Mouse (Mus musculus) effector memory CD4-positive, alpha-beta T cell, adult 5 months (primary cell): ENCODE data around the gene Cabin1. TPM values are rescaled to one million over a fixed set of nuclear protein-coding genes. Genes with fewer than 3 reads are reported as not detected.

Source experiments
- polyA plus RNA-seq: library from polyadenylated mRNA; unstranded; fragments of 100-300 nt; shearing (Covaris generic); gene quantifications from one replicate; pipeline ENCODE4 v1.2.1, GENCODE M21; 2017

Cabin1 gene
- 51.8 TPM for polyA plus RNA-seq

DNA sequence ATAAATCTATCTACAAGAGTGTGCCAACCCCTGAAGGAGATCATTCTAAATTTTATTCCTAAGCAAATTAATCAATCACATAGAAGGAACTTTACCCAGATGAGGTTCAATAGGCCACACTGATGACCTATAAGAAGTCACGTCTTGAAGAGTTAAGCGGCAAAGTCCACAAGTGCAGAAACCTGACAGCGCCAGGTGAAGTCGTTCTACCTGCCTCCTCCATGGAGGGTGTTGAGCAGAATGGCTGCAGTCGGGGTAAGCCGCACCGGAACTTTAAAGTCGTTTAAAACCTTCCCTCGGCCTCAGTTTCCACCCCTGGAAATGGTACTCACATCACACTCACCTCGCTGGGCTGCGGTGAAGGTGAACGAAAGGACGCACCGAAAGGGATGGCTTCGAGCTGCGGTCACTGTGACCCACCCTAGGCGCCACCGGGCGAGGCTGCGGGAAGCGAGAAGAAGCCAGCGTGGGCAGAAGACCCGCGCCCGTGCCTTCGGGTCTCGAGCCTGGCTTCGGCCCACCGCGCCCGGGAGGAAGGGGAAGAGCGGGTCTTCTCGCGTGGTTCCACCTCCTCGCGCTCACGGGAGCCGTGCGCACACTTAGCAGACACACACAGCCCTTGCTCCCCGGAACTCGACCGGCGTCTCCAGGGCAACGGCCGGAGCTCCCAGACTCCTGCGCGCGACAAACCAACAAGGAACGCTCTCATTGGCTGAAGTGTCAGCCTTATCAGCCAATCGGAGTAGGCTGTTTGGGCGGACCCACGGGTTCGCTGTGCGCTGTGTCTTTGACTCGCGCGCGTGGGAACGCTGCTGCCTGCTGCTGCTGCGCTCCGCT, at the start of gene Cabin1:
Gene Cabin1 (minus strand): TSS at position 660 of the 837 bp plus-strand sequence.

GRCm38 (mm10) chr10:75798176-75798696, 34.1 kb upstream of the Cabin1 start, which contains the start of gene Gstt1:
Gene Gstt1 (minus strand): TSS chr10:75798584.

GRCm38 (mm10) chr10:75780769-75781578, 16.8 kb upstream of the Cabin1 start, which contains the start of the genes Gm20441 and Gstt3:
Gene Gm20441 (minus strand): TSS chr10:75780954.
Gene Gstt3 (minus strand): TSS chr10:75781414.

DNA sequence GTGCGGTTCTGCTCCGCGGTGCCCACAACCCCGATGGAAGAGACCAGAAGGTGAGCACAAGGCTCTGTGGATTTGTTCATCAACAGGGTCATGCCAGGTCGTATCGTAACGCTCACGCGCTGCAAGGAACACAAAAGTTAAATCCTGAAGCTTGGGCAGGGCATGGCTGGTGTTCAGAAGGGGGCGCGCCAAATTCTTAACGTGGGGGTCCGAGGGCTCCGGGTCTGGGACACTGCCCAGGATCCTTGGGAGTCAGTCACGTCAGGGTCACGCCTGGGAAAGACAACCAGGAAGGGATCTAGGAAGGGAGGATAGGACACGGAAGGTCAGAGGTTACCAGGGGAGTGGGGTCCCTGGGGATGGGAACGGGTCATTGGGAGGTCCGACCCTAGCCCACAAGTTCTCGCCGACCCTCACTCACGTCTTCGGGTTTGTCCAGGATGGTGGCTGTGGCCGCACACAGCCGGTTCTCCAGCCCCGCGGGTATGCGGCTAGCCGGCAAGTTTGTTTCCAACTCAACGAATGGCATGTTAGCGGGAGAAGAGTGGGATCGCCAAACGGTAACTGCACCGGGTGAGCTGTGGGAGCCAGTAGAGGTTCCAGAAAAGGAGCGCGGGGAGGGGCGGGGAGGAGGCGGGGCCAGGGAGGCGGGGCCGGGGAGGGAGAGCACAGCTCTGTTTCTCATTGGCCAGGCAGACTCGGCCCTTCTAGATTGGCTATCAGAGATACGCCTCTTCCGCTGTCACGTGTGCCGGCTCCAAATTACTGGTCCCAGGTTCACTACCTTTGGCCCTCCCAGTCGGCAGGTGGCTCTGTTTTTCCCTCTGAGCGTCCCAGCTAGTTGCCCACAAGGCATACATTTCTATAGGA, 8.9 kb upstream of the Cabin1 start, which contains the start of gene Ddt:
Gene Ddt (minus strand): TSS at position 620 of the 870 bp plus-strand sequence.

GRCm38 (mm10) chr10:75643741-75644343, 120.3 kb downstream of the Cabin1 start, which contains the start of gene Susd2:
Gene Susd2 (minus strand): TSS chr10:75644008.

Other genes with a start within 250 kb of the Cabin1 start
- gene Snrpd3, start 246.8 kb downstream of the Cabin1 start, polyA plus RNA-seq = 135 TPM
- gene Gucd1, start 246.4 kb downstream of the Cabin1 start, polyA plus RNA-seq = 18.0 TPM
- gene Lrrc75b, start 204.0 kb downstream of the Cabin1 start, polyA plus RNA-seq = 2.0 TPM
- 7.5 TPM for gene Ggt1, start 202.7 kb downstream of the Cabin1 start, polyA plus RNA-seq
- gene Ggt5, start 175.0 kb downstream of the Cabin1 start, polyA plus RNA-seq = 5.0 TPM
- 6.8 TPM for gene Susd2, start 120.3 kb downstream of the Cabin1 start, polyA plus RNA-seq
- gene Ddt, start 9.1 kb upstream of the Cabin1 start, polyA plus RNA-seq = 38.2 TPM
- not detected for gene Gm20441, start 16.6 kb upstream of the Cabin1 start, polyA plus RNA-seq
- 1.9 TPM for gene Gstt3, start 17.1 kb upstream of the Cabin1 start, polyA plus RNA-seq
- gene Gstt1, start 34.2 kb upstream of the Cabin1 start, polyA plus RNA-seq = not detected
- not detected for gene Gstt4, start 58.2 kb upstream of the Cabin1 start, polyA plus RNA-seq
- 40.2 TPM for gene Gstt2, start 73.1 kb upstream of the Cabin1 start, polyA plus RNA-seq
- gene Mif, start 95.9 kb upstream of the Cabin1 start, polyA plus RNA-seq = 617 TPM
- 2.6 TPM for gene Derl3, start 129.1 kb upstream of the Cabin1 start, polyA plus RNA-seq
- 51.2 TPM for gene Smarcb1, start 157.3 kb upstream of the Cabin1 start, polyA plus RNA-seq
- 22.5 TPM for gene Chchd10, start 168.8 kb upstream of the Cabin1 start, polyA plus RNA-seq
- not detected for gene Mmp11, start 172.2 kb upstream of the Cabin1 start, polyA plus RNA-seq
- not detected for gene Gm867, start 176.3 kb upstream of the Cabin1 start, polyA plus RNA-seq
- not detected for gene Vpreb3, start 178.7 kb upstream of the Cabin1 start, polyA plus RNA-seq
- 0.79 TPM for gene Gm5134, start 190.2 kb upstream of the Cabin1 start, polyA plus RNA-seq